Mouse (Mus musculus) liver, postnatal 0 days (tissue): ENCODE measurements at regions not wholly inside any gene's neighbourhood (a gene's known extent, or its start where the extent isn't known, plus 50 kb on each side); places are given as distances from the start of the nearest gene placed in this dataset.

Experiments
- ATAC-seq: fragments of 200-750 bp; cut with Nextera tagmentation; 2 replicates; pipeline ENCODE4 v1.8.0; 2017; ENCODE audit warnings: mild to moderate bottlenecking, moderate library complexity
- DNase-seq: peaks from one replicate; pipeline ENCODE4 v3.0.0-alpha.2; 2016
- H3K27ac ChIP-seq: fragments of 300-500 bp; sonication (generic); 2 replicates; pipeline ENCODE4 v1.5.1; 2014; ENCODE audit warnings: antibody characterized with exemption, moderate library complexity, mild to moderate bottlenecking, low read depth
- H3K27me3 ChIP-seq: fragments of 300-500 bp; sonication (generic); 2 replicates; pipeline ENCODE4 v1.6.1; 2014; ENCODE audit warnings: low read length, control low read depth, mixed read lengths; ENCODE audit not compliant: insufficient read depth
- H3K36me3 ChIP-seq: fragments of 300-500 bp; sonication (generic); replicated peaks from 2 replicates; pipeline ENCODE4 v1.6.1; 2014; ENCODE audit warnings: mild to moderate bottlenecking, control low read depth, low read length, moderate library complexity, mixed read lengths; ENCODE audit not compliant: insufficient read depth
- H3K4me1 ChIP-seq: fragments of 300-500 bp; sonication (generic); 2 replicates; pipeline ENCODE4 v1.6.1; 2014; ENCODE audit warnings: antibody characterized with exemption, mild to moderate bottlenecking, control low read depth; ENCODE audit not compliant: insufficient read depth
- H3K4me2 ChIP-seq: fragments of 300-500 bp; sonication (generic); 2 replicates; pipeline ENCODE4 v1.6.1; 2014; ENCODE audit warnings: low read depth, mild to moderate bottlenecking, low read length, moderate library complexity, mixed read lengths
- H3K4me3 ChIP-seq: fragments of 300-500 bp; sonication (generic); 2 replicates; pipeline ENCODE4 v1.5.1; 2014; ENCODE audit warnings: low read depth, low read length
- H3K9ac ChIP-seq: fragments of 300-500 bp; sonication (generic); replicated peaks from 2 replicates; pipeline ENCODE4 v1.6.1; 2014; ENCODE audit warnings: mild to moderate bottlenecking, moderate library complexity
- H3K9me3 ChIP-seq: fragments of 300-500 bp; sonication (generic); 2 replicates; pipeline ENCODE4 v1.6.1; 2016; ENCODE audit warnings: mild to moderate bottlenecking, control low read depth, low read length, mixed read lengths
- CTCF ChIP-seq: sonication (generic); IDR thresholded peaks from 2 replicates; pipeline ENCODE4 v1.5.1; 2016; ENCODE audit warnings: antibody characterized with exemption, low read depth
- EP300 ChIP-seq: IDR thresholded peaks from 2 replicates; pipeline ENCODE4 v1.6.1; 2016; ENCODE audit warnings: antibody characterized with exemption, low read depth, mild to moderate bottlenecking
- WGBS: fragments of 180-500 bp; shearing (Covaris S2); extraction: QIAGEN DNeasy Blood & Tissue Kit; methylation state at CpG from one replicate; pipeline ENCODE4 v1.1.7; 2014; ENCODE audit not compliant: insufficient replicate concordance; 5-methylcytosine and 5-hydroxymethylcytosine counted together

GRCm38 (mm10) chr11:26826194-26826593, 232.4 kb upstream of the Vrk2 start:
- DNase-seq (no peak), ATAC-seq (no peak)
- TF ChIP-seq CTCF (no peak), EP300 (no peak)
- H3K4me3 ChIP-seq, result no peak overlapping the region
- no peaks in the 10 kb centered on the region for H3K27me3 ChIP-seq
- H3K9me3 ChIP-seq, result no peaks in the 10 kb centered on the region
- WGBS, result 48% methylated on average over 3 of the region's 3 CpGs
- no peak overlapping the region for H3K4me2 ChIP-seq
- no peak overlapping the region for H3K9ac ChIP-seq
- no peaks in the 10 kb centered on the region for H3K36me3 ChIP-seq
- H3K27ac ChIP-seq, result no peak overlapping the region
- no peaks in the 10 kb centered on the region for H3K4me1 ChIP-seq

- TF ChIP-seq EP300 (no peak), CTCF (no peak)
- 78% methylated on average over 8 of the region's 8 CpGs for WGBS
- ATAC-seq (no peak), DNase-seq (no peak)
- H3K9me3 ChIP-seq, result no peaks in the 10 kb centered on the region
- no peak overlapping the region for H3K4me2 ChIP-seq
- no peaks in the 10 kb centered on the region for H3K27me3 ChIP-seq
- no peak overlapping the region for H3K27ac ChIP-seq
- no peak overlapping the region for H3K9ac ChIP-seq
- no peaks in the 10 kb centered on the region for H3K4me1 ChIP-seq
- H3K36me3 ChIP-seq, result no peaks in the 10 kb centered on the region
- H3K4me3 ChIP-seq, result no peak overlapping the region
Observed at GRCm38 (mm10) chr11:26824080-26824727, 230.4 kb upstream of the Vrk2 start.

GRCm38 (mm10) chr11:26821091-26821490, 227.3 kb upstream of the Vrk2 start:
- Histone ChIP-seq H3K9ac (no peak overlapping the region), H3K4me1 (no peaks in the 10 kb centered on the region), H3K27me3 (no peaks in the 10 kb centered on the region), H3K36me3 (no peaks in the 10 kb centered on the region), H3K4me3 (no peak overlapping the region), H3K4me2 (no peak overlapping the region), H3K27ac (no peak overlapping the region), H3K9me3 (no peaks in the 10 kb centered on the region)
- WGBS, result 50% methylated on average over 1 of the region's 1 CpGs
- ATAC-seq (no peak), DNase-seq (no peak)
- TF ChIP-seq EP300 (no peak), CTCF (no peak)

GRCm38 (mm10) chr11:26817316-26817715, 223.5 kb upstream of the Vrk2 start:
- no peaks in the 10 kb centered on the region for H3K36me3 ChIP-seq
- no peak for ATAC-seq
- no peak overlapping the region for H3K4me2 ChIP-seq
- H3K27ac ChIP-seq, result no peak overlapping the region
- no peak overlapping the region for H3K4me3 ChIP-seq
- H3K4me1 ChIP-seq, result no peaks in the 10 kb centered on the region
- no peaks in the 10 kb centered on the region for H3K27me3 ChIP-seq
- no peak overlapping the region for H3K9ac ChIP-seq
- no peak for DNase-seq
- no peaks in the 10 kb centered on the region for H3K9me3 ChIP-seq
- TF ChIP-seq EP300, result no peak
- no peak for TF ChIP-seq CTCF

DNA sequence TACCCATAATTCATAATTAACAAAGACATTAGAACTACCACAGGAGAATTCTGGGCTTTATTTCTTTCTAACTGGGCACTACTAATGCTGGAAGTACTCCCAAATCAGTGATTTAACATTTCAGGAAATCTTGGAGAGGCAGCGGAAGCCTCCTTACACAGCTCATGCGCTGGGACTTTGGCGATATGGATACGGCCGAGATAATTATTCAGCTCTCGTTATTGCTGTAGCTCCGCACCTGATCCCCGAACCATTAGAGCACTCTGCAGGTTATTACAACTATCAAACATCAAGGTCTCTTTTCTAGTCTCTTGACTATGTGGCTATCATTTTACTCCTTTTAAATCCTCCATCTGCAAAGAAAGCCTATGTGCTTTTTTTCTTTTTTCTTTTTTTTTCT, 221.3 kb upstream of the Vrk2 start:
- WGBS, result 92% methylated on average over 8 of the region's 8 CpGs
- no peak for DNase-seq
- Histone ChIP-seq H3K4me3 (no peak overlapping the region), H3K27ac (no peak overlapping the region), H3K9me3 (no peaks in the 10 kb centered on the region), H3K4me1 (no peaks in the 10 kb centered on the region), H3K27me3 (no peaks in the 10 kb centered on the region), H3K36me3 (no peaks in the 10 kb centered on the region), H3K9ac (no peak overlapping the region), H3K4me2 (no peak overlapping the region)
- no peak for TF ChIP-seq EP300
- TF ChIP-seq CTCF, result no peak
- ATAC-seq, result no peak

GRCm38 (mm10) chr11:26814601-26815000, 220.8 kb upstream of the Vrk2 start:
- Histone ChIP-seq H3K36me3 (no peaks in the 10 kb centered on the region), H3K27me3 (no peaks in the 10 kb centered on the region), H3K27ac (no peak overlapping the region), H3K9me3 (no peaks in the 10 kb centered on the region), H3K4me3 (no peak overlapping the region), H3K4me2 (no peak overlapping the region), H3K4me1 (no peaks in the 10 kb centered on the region), H3K9ac (no peak overlapping the region)
- no peak for TF ChIP-seq CTCF
- TF ChIP-seq EP300, result no peak
- ATAC-seq (no peak), DNase-seq (no peak)
- WGBS, result 73% methylated on average over 3 of the region's 3 CpGs
